Mouse (Mus musculus): ENCODE measurements around the gene Fam71e1. TPM values are rescaled to one million over a fixed set of nuclear protein-coding genes. Genes with fewer than 3 reads are reported as not detected.

Gene Fam71e1
- total and polyA plus RNA-seq, 2 experiments = 1.8 to 4.1 TPM

- no peaks in the 10 kb centered on the region for H3K79me2 ChIP-seq (ENCODE audit: control insufficient read depth, insufficient read depth, low read length)
- 86% methylated on average over 7 of the region's 7 CpGs for WGBS
- DNase-seq (ENCODE audit: extremely low read depth, low read depth, low spot score) = no peak
- TF ChIP-seq POLR2A (IDR thresholded peaks at IDR 0.05; ENCODE audit: extremely low read depth, insufficient read depth, low read length) (no peak), CTCF (IDR thresholded peaks at IDR 0.05; ENCODE audit: low read depth, low read length) (no peak)
- no peaks in the 10 kb centered on the region for H3K36me3 ChIP-seq (ENCODE audit: control insufficient read depth, insufficient read depth, low read length)
- no peaks in the 10 kb centered on the region for H3K4me1 ChIP-seq (ENCODE audit: control insufficient read depth, insufficient read depth, low read length)
- H3K9ac ChIP-seq (ENCODE audit: low read depth, low read length) = no peak overlapping the region
- no peak overlapping the region for H3K27ac ChIP-seq (replicated peaks; ENCODE audit: insufficient read depth, low read depth, low read length)
- no peaks in the 10 kb centered on the region for H3K27me3 ChIP-seq (ENCODE audit: control insufficient read depth, insufficient read depth, low read length)
- no peak overlapping the region for H3K4me3 ChIP-seq (ENCODE audit: insufficient read depth, low read depth, low read length)
Observed at GRCm38 (mm10) chr7:44537009-44537408, 40.6 kb downstream of the Fam71e1 start.

- Histone ChIP-seq H3K9ac (ENCODE audit: low read depth, low read length) (no peak overlapping the region), H3K27ac (replicated peaks; ENCODE audit: insufficient read depth, low read depth, low read length) (no peak overlapping the region), H3K4me3 (ENCODE audit: insufficient read depth, low read depth, low read length) (no peak overlapping the region), H3K27me3 (ENCODE audit: control insufficient read depth, insufficient read depth, low read length) (no peaks in the 10 kb centered on the region), H3K36me3 (ENCODE audit: control insufficient read depth, insufficient read depth, low read length) (no peaks in the 10 kb centered on the region), H3K79me2 (ENCODE audit: control insufficient read depth, insufficient read depth, low read length) (no peaks in the 10 kb centered on the region), H3K4me1 (ENCODE audit: control insufficient read depth, insufficient read depth, low read length) (no peaks in the 10 kb centered on the region)
- DNase-seq (ENCODE audit: extremely low read depth, low read depth, low spot score) = no peak
- WGBS = 95% methylated on average over 13 of the region's 13 CpGs
- TF ChIP-seq CTCF (IDR thresholded peaks at IDR 0.05; ENCODE audit: low read depth, low read length) = no peak
- TF ChIP-seq POLR2A (IDR thresholded peaks at IDR 0.05; ENCODE audit: extremely low read depth, insufficient read depth, low read length) = no peak
Observed at GRCm38 (mm10) chr7:44537496-44537895, 41.1 kb downstream of the Fam71e1 start.

GRCm38 (mm10) chr7:44538756-44539624 lies 42.6 kb downstream of the Fam71e1 start:
- H3K4me3 ChIP-seq (ENCODE audit: insufficient read depth, low read depth, low read length) = no peak overlapping the region
- 95% methylated on average over 41 of the region's 41 CpGs for WGBS
- H3K27me3 ChIP-seq (ENCODE audit: control insufficient read depth, insufficient read depth, low read length) = no peaks in the 10 kb centered on the region
- H3K36me3 ChIP-seq (ENCODE audit: control insufficient read depth, insufficient read depth, low read length) = no peaks in the 10 kb centered on the region
- TF ChIP-seq CTCF (IDR thresholded peaks at IDR 0.05; ENCODE audit: low read depth, low read length) (no peak), POLR2A (IDR thresholded peaks at IDR 0.05; ENCODE audit: extremely low read depth, insufficient read depth, low read length) (no peak)
- H3K79me2 ChIP-seq (ENCODE audit: control insufficient read depth, insufficient read depth, low read length) = no peaks in the 10 kb centered on the region
- H3K27ac ChIP-seq (replicated peaks; ENCODE audit: insufficient read depth, low read depth, low read length) = no peak overlapping the region
- H3K9ac ChIP-seq (ENCODE audit: low read depth, low read length) = no peak overlapping the region
- H3K4me1 ChIP-seq (ENCODE audit: control insufficient read depth, insufficient read depth, low read length) = no peaks in the 10 kb centered on the region
- no peak for DNase-seq (ENCODE audit: extremely low read depth, low read depth, low spot score)

- TF ChIP-seq CTCF (IDR thresholded peaks at IDR 0.05; ENCODE audit: low read depth, low read length) = no peak
- no peak for TF ChIP-seq POLR2A (IDR thresholded peaks at IDR 0.05; ENCODE audit: extremely low read depth, insufficient read depth, low read length)
- H3K4me3 ChIP-seq (ENCODE audit: insufficient read depth, low read depth, low read length) = no peak overlapping the region
- H3K36me3 ChIP-seq (ENCODE audit: control insufficient read depth, insufficient read depth, low read length) = no peaks in the 10 kb centered on the region
- no peaks in the 10 kb centered on the region for H3K79me2 ChIP-seq (ENCODE audit: control insufficient read depth, insufficient read depth, low read length)
- H3K27me3 ChIP-seq (ENCODE audit: control insufficient read depth, insufficient read depth, low read length) = no peaks in the 10 kb centered on the region
- H3K9ac ChIP-seq (ENCODE audit: low read depth, low read length) = no peak overlapping the region
- no peak overlapping the region for H3K27ac ChIP-seq (replicated peaks; ENCODE audit: insufficient read depth, low read depth, low read length)
- no peak for DNase-seq (ENCODE audit: extremely low read depth, low read depth, low spot score)
- no peaks in the 10 kb centered on the region for H3K4me1 ChIP-seq (ENCODE audit: control insufficient read depth, insufficient read depth, low read length)
- 92% methylated on average over 11 of the region's 11 CpGs for WGBS
Observed at GRCm38 (mm10) chr7:44542555-44542954, 46.2 kb downstream of the Fam71e1 start.

GRCm38 (mm10) chr7:44543071-44543470 lies 46.7 kb downstream of the Fam71e1 start:
- no peak overlapping the region for H3K27ac ChIP-seq (replicated peaks; ENCODE audit: insufficient read depth, low read depth, low read length)
- H3K4me3 ChIP-seq (ENCODE audit: insufficient read depth, low read depth, low read length) = no peak overlapping the region
- H3K27me3 ChIP-seq (ENCODE audit: control insufficient read depth, insufficient read depth, low read length) = no peaks in the 10 kb centered on the region
- no peaks in the 10 kb centered on the region for H3K36me3 ChIP-seq (ENCODE audit: control insufficient read depth, insufficient read depth, low read length)
- H3K79me2 ChIP-seq (ENCODE audit: control insufficient read depth, insufficient read depth, low read length) = no peaks in the 10 kb centered on the region
- no peaks in the 10 kb centered on the region for H3K4me1 ChIP-seq (ENCODE audit: control insufficient read depth, insufficient read depth, low read length)
- no peak overlapping the region for H3K9ac ChIP-seq (ENCODE audit: low read depth, low read length)
- no peak for DNase-seq (ENCODE audit: extremely low read depth, low read depth, low spot score)
- no peak for TF ChIP-seq CTCF (IDR thresholded peaks at IDR 0.05; ENCODE audit: low read depth, low read length)
- TF ChIP-seq POLR2A (IDR thresholded peaks at IDR 0.05; ENCODE audit: extremely low read depth, insufficient read depth, low read length) = no peak
- 93% methylated on average over 12 of the region's 12 CpGs for WGBS

GRCm38 (mm10) chr7:44546274-44546673 lies 49.9 kb downstream of the Fam71e1 start:
- Histone ChIP-seq H3K4me3 (ENCODE audit: insufficient read depth, low read depth, low read length) (no peak overlapping the region), H3K27me3 (ENCODE audit: control insufficient read depth, insufficient read depth, low read length) (no peaks in the 10 kb centered on the region), H3K9ac (ENCODE audit: low read depth, low read length) (no peak overlapping the region), H3K27ac (replicated peaks; ENCODE audit: insufficient read depth, low read depth, low read length) (no peak overlapping the region), H3K79me2 (ENCODE audit: control insufficient read depth, insufficient read depth, low read length) (no peaks in the 10 kb centered on the region), H3K36me3 (ENCODE audit: control insufficient read depth, insufficient read depth, low read length) (peaks cover 9% of the 10 kb centered on the region; the same call in 1 of the 2 replicates), H3K4me1 (ENCODE audit: control insufficient read depth, insufficient read depth, low read length) (no peaks in the 10 kb centered on the region)
- 98% methylated on average over 3 of the region's 3 CpGs for WGBS
- no peak for TF ChIP-seq CTCF (IDR thresholded peaks at IDR 0.05; ENCODE audit: low read depth, low read length)
- TF ChIP-seq POLR2A (IDR thresholded peaks at IDR 0.05; ENCODE audit: extremely low read depth, insufficient read depth, low read length) = no peak
- DNase-seq (ENCODE audit: extremely low read depth, low read depth, low spot score) = no peak
